Mouse (Mus musculus) right cerebral cortex, postnatal 4 days (tissue): ENCODE data around the gene Zrsr2.
A peak's percentile ranks its signal among the peaks of the same experiment; 100 is the strongest.

Experiments
- DNase-seq: peaks from one replicate; pipeline ENCODE4 v3.0.0-alpha.2; 2022

Zrsr2 gene

GRCm38 (mm10) chrX:163958467-163958875 lies at the start of gene Zrsr2:
Zrsr2 (minus strand) TSS chrX:163958661.
- DNase-seq = peak; percentile 75

GRCm38 (mm10) chrX:164004809-164005208 lies 46.3 kb upstream of the Zrsr2 start:
- no peak for DNase-seq

- no peak for DNase-seq
These were observed 41.4 kb upstream of the Zrsr2 start for GRCm38 (mm10) chrX:163999848-164000247.

- no peak for DNase-seq
These were observed 38.3 kb upstream of the Zrsr2 start for GRCm38 (mm10) chrX:163996754-163997153.

GRCm38 (mm10) chrX:163987718-163988374 lies 29.4 kb upstream of the Zrsr2 start:
- DNase-seq = no peak

GRCm38 (mm10) chrX:163982129-163982528 lies 23.7 kb upstream of the Zrsr2 start:
- DNase-seq = no peak

- DNase-seq = no peak
These were observed 23.0 kb upstream of the Zrsr2 start for GRCm38 (mm10) chrX:163981500-163981899.

GRCm38 (mm10) chrX:163981092-163981491 lies 22.6 kb upstream of the Zrsr2 start:
- DNase-seq = no peak

GRCm38 (mm10) chrX:163957803-163958466 lies 526 bp downstream of the Zrsr2 start:
- peak; percentile 68 for DNase-seq

- no peak for DNase-seq
These were observed 1.1 kb downstream of the Zrsr2 start for GRCm38 (mm10) chrX:163957381-163957780.

GRCm38 (mm10) chrX:163951618-163952017 lies 6.8 kb downstream of the Zrsr2 start:
- DNase-seq = no peak

GRCm38 (mm10) chrX:163944381-163944780 lies 14.1 kb downstream of the Zrsr2 start:
- DNase-seq = no peak

GRCm38 (mm10) chrX:163938587-163938986 lies 19.9 kb downstream of the Zrsr2 start:
- DNase-seq = no peak

GRCm38 (mm10) chrX:163934731-163935130 lies 23.7 kb downstream of the Zrsr2 start:
- DNase-seq = no peak

- no peak for DNase-seq
These were observed 28.9 kb downstream of the Zrsr2 start for GRCm38 (mm10) chrX:163929550-163929949.

GRCm38 (mm10) chrX:163912791-163913190 lies 45.7 kb downstream of the Zrsr2 start:
- peak; percentile 16 for DNase-seq

- DNase-seq = no peak
These were observed 49.1 kb downstream of the Zrsr2 start for GRCm38 (mm10) chrX:163909381-163909780.

- DNase-seq = peak; percentile 85
These were observed 49.9 kb downstream of the Zrsr2 start, which contains the start of gene Ap1s2 for GRCm38 (mm10) chrX:163908337-163909250. Ap1s2 (plus strand) TSS chrX:163909017.

- DNase-seq = no peak
These were observed 50.5 kb downstream of the Zrsr2 start for GRCm38 (mm10) chrX:163908003-163908336.

GRCm38 (mm10) chrX:163906861-163907260 lies 51.6 kb downstream of the Zrsr2 start:
- no peak for DNase-seq

- DNase-seq = no peak
These were observed 58.9 kb downstream of the Zrsr2 start for GRCm38 (mm10) chrX:163899431-163900020.

GRCm38 (mm10) chrX:163897354-163897753 lies 61.1 kb downstream of the Zrsr2 start:
- no peak for DNase-seq

- DNase-seq = no peak
These were observed 72.9 kb downstream of the Zrsr2 start for GRCm38 (mm10) chrX:163885539-163885981.
